Mouse (Mus musculus) forebrain, postnatal 0 days (tissue): ENCODE measurements around the gene Gm3045. TPM values are rescaled to one million over a fixed set of nuclear protein-coding genes. Genes with fewer than 3 reads are reported as not detected.

Source experiments
- ATAC-seq: fragments of 200-750 bp; cut with Nextera tagmentation; 2 replicates; pipeline ENCODE4 v1.8.0; 2017; ENCODE audit warnings: mild to moderate bottlenecking, moderate library complexity
- DNase-seq: peaks from one replicate; pipeline ENCODE4 v3.0.0-alpha.2; 2015
- H3K27ac ChIP-seq: fragments of 300-500 bp; sonication (generic); 2 replicates; pipeline ENCODE4 v1.5.1; 2014; ENCODE audit warnings: low read depth, mild to moderate bottlenecking, antibody characterized with exemption, low read length, moderate library complexity, mixed read lengths
- H3K27me3 ChIP-seq: fragments of 300-500 bp; sonication (generic); 2 replicates; pipeline ENCODE4 v1.6.1; 2014; ENCODE audit warnings: mild to moderate bottlenecking, low read length, mixed read lengths; ENCODE audit not compliant: insufficient read depth
- H3K36me3 ChIP-seq: fragments of 300-500 bp; sonication (generic); 2 replicates; pipeline ENCODE4 v1.6.1; 2014; ENCODE audit warnings: mild to moderate bottlenecking, moderate library complexity; ENCODE audit not compliant: insufficient read depth
- H3K4me1 ChIP-seq: fragments of 300-500 bp; sonication (generic); 2 replicates; pipeline ENCODE4 v1.6.1; 2014; ENCODE audit warnings: antibody characterized with exemption; ENCODE audit not compliant: insufficient read depth
- H3K4me2 ChIP-seq: fragments of 300-500 bp; sonication (generic); 2 replicates; pipeline ENCODE4 v1.6.1; 2014; ENCODE audit warnings: low read depth, mild to moderate bottlenecking, moderate library complexity
- H3K4me3 ChIP-seq: fragments of 300-500 bp; sonication (generic); 2 replicates; pipeline ENCODE4 v1.5.1; 2014; ENCODE audit warnings: low read depth, low read length, mixed read lengths
- H3K9ac ChIP-seq: fragments of 300-500 bp; sonication (generic); 2 replicates; pipeline ENCODE4 v1.6.1; 2014; ENCODE audit warnings: mild to moderate bottlenecking
- H3K9me3 ChIP-seq: fragments of 300-500 bp; sonication (generic); 2 replicates; pipeline ENCODE4 v1.6.1; 2016; ENCODE audit warnings: low read length
- CTCF ChIP-seq: sonication (generic); IDR thresholded peaks from 2 replicates; pipeline ENCODE4 v1.5.1; 2016; ENCODE audit warnings: antibody characterized with exemption, control low read depth, low read depth
- WGBS: fragments of 180-500 bp; shearing (Covaris S2); extraction: QIAGEN DNeasy Blood & Tissue Kit; methylation state at CpG from one replicate; pipeline ENCODE4 v1.1.7; 2014; 5-methylcytosine and 5-hydroxymethylcytosine counted together
- polyA plus RNA-seq: library from polyadenylated mRNA; unstranded; fragments of >200 nt; fragmentation: Nextera tagmentation; extraction: Ambion mirVana; gene quantifications from 2 replicates; pipeline ENCODE4 v1.2.1, GENCODE M21; 2015
- total RNA-seq: library from RNA; depleted of rRNA; stranded (reverse); fragments of >200 nt; gene quantifications from 2 replicates; pipeline ENCODE4 v1.2.3, GENCODE M21; 2014

Gm3045 gene
- total and polyA plus RNA-seq, 2 experiments from 2014 or later = not detected

DNA sequence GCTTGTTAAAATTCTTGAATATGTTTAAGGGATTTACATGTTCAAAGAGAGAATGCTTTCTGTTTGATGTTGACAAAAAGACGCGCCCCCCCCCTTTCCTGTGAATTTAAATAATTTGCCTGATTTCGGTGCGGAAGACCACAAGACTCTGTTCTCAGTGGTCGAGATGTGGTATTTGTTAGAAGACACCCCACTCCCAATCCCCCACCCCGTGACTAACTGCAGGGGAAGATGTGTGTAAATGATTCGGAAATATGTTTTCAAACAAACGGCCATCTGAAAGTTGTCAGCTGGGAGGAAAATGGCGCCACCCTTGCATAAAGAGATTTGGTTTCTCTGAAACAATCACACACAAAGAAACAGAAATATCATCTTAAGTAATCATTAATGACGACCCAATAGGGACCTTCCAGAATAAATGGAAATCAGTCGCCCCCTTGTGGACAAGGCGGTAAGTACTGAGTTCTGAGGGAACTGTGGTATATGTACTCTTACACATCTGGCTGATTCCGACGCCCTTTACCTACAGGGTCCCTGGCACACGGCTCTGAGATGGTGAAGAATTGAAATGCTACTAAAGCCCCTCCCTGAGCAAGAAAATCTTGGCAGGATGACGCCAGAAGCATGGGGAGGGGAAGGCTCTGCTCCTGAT, 4.2 kb upstream of the Gm3045 start:
- Histone ChIP-seq H3K9ac (no peak overlapping the region), H3K4me2 (peak overlapping the region; percentile 18)

DNA sequence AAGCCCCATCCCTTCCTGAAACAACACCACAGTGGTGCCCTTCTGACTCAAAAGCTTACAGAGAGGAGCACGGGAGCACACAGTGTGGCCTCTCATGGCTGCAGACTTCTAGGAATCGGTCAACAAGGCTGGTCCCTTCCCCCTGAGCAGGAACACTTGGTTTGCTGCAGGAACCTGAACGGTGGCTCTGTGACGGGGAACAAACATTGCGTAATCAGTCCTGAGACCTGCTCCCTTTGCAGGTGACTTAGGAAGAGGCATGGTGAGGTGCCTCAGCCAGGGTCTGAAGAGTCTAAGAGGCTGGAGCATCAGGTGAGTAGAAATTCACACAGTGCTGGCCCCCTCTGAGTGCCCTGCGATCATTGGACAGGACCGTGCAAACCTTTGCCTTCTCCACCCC, 463 bp upstream of the Gm3045 start:
- no peaks in the 10 kb centered on the region; the same call in 1 of the 2 replicates for H3K4me1 ChIP-seq
- ATAC-seq = no peak
- no peaks in the 10 kb centered on the region for H3K36me3 ChIP-seq
- no peak overlapping the region for H3K9ac ChIP-seq
- no peak overlapping the region for H3K27ac ChIP-seq
- no peaks in the 10 kb centered on the region for H3K9me3 ChIP-seq
- no peak for TF ChIP-seq CTCF
- no peak overlapping the region for H3K4me2 ChIP-seq
- H3K27me3 ChIP-seq = no peaks in the 10 kb centered on the region
- DNase-seq = no peak
- WGBS = 85% methylated on average over 7 of the region's 7 CpGs
- no peak overlapping the region for H3K4me3 ChIP-seq

More for the DNA sequence above, 4.2 kb upstream of the Gm3045 start:
- DNase-seq = peak; percentile 90
- Histone ChIP-seq H3K36me3 (no peaks in the 10 kb centered on the region), H3K27me3 (no peaks in the 10 kb centered on the region), H3K4me1 (no peaks in the 10 kb centered on the region; the same call in 1 of the 2 replicates), H3K4me3 (no peak overlapping the region), H3K9me3 (no peaks in the 10 kb centered on the region), H3K27ac (no peak overlapping the region)
- 19% methylated on average over 16 of the region's 16 CpGs for WGBS
- peak; percentile 89 for TF ChIP-seq CTCF
- ATAC-seq = peak; percentile 85

DNA sequence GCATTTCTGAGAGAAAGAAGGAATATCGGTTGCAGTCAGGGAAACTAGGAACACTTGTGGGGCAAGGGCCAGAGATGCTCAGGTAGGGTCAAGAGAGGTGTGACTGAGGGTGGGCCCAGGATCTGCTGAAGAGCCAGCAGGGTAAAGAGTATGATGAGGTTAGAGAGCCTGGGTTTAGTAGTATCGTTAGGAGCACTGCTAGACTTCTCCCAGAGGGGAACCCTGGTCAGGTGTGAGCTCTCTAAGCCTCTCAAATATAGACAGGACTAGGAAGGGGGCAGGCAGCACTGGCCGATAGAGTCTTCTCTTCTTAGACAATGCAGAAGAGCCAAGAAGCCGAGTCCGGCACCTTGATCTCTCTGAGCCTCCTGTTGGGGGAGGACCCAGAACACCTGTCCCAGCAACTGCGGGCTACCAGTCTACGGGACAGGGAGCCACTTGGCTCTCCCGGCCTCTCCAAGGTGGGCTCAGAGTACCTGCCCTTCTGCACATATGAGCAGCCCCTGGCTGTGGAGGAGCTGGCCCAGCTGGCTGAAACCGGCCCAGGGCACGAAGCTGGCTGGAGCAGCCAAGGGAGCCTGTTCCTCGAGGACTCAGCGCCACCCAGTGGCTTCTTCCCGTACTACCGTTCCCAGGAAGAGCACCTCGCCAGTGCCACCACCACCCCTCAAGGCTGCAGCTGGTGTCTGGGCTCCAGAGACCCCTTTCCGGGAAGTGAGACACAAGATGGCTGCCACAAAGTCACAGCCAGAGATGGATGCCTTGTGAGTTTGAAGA, 2.5 kb downstream of the Gm3045 start:
- no peak overlapping the region for H3K27ac ChIP-seq
- H3K9me3 ChIP-seq = no peaks in the 10 kb centered on the region
- no peaks in the 10 kb centered on the region for H3K27me3 ChIP-seq
- no peaks in the 10 kb centered on the region for H3K4me1 ChIP-seq
- H3K9ac ChIP-seq = no peak overlapping the region
- TF ChIP-seq CTCF = peak; percentile 95
- ATAC-seq (peak; percentile 89), DNase-seq (peak; percentile 87)
- H3K36me3 ChIP-seq = no peaks in the 10 kb centered on the region
- no peak overlapping the region for H3K4me2 ChIP-seq
- WGBS = 27% methylated on average over 16 of the region's 16 CpGs
- H3K4me3 ChIP-seq = no peak overlapping the region

DNA sequence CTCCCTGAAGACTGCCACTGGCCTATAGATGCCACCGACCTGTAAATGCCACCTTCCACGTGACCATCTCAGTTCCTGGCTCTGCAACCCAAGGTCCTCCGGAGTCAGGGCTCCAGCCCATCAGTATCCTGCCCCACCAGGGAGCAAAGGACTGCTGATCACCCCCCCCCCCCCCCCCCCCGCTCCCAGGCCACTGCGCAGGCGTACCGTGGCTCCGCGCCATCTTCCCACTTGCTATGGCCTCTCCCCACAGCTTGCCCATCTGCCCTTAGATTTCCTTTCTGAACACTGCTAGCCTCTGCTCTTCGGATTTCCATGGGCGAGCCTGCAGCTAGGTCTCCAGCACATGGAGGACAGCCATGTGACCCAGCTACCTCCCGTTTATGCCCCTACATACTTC, 6.1 kb downstream of the Gm3045 start:
- Histone ChIP-seq H3K4me3 (no peak overlapping the region), H3K4me1 (no peaks in the 10 kb centered on the region), H3K36me3 (no peaks in the 10 kb centered on the region), H3K9me3 (no peaks in the 10 kb centered on the region), H3K9ac (no peak overlapping the region), H3K27ac (no peak overlapping the region), H3K27me3 (peaks cover 8% of the 10 kb centered on the region; the same call in 1 of the 2 replicates), H3K4me2 (no peak overlapping the region)
- WGBS = 91% methylated on average over 9 of the region's 12 CpGs
- no peak for TF ChIP-seq CTCF
- DNase-seq = no peak
- no peak for ATAC-seq

DNA sequence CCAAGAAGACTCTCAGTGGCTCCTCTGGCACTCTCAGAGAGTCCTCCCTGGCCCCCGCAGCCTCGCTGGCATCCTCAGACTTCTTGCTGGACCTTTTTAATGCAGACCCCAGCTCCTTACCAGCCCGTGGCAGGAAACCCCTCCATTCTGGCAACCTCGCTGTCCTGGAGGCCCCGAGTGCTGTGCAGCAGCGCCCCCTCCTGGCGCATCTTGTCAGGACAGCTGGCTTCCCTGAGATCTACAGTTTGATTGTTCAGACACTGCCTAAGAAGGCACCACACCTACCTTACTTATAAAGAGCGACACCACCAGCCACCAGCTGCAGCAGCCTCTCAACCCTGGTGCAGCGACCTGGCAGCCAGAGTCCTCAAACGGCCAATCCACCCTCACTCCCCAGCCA, 7.1 kb downstream of the Gm3045 start:
- H3K4me3 ChIP-seq = no peak overlapping the region
- ATAC-seq = peak; percentile 62; the same call in 1 of the 2 replicates
- peak; percentile 87 for TF ChIP-seq CTCF
- no peak overlapping the region for H3K27ac ChIP-seq
- no peak overlapping the region for H3K9ac ChIP-seq
- H3K9me3 ChIP-seq = no peaks in the 10 kb centered on the region
- H3K4me1 ChIP-seq = no peaks in the 10 kb centered on the region
- H3K36me3 ChIP-seq = no peaks in the 10 kb centered on the region
- no peak overlapping the region for H3K4me2 ChIP-seq
- H3K27me3 ChIP-seq = peaks cover 17% of the 10 kb centered on the region; the same call in 1 of the 2 replicates
- 12% methylated on average over 10 of the region's 10 CpGs for WGBS
- DNase-seq = peak; percentile 86

DNA sequence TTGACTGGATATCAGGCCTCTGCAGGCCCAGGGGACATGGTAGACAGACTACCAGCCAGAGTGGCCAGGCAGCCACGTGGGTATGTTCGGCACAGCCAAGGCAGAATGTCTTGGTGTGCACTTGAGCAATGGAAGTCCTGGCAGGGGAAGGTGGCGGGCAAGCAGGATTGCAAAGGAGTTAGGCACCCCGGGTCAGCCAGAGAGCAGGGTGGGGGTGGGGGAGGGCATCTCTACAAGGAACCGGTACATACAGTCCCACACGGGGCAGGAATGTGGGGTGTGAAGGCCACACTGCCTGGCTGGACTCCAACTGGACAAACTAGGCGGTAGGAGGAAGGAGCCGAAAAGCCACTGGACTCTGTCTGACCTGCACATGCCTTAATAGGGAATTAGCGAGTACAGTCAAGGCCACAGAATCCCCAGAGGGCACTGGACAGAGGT, 7.9 kb downstream of the Gm3045 start:
- Histone ChIP-seq H3K4me1 (no peaks in the 10 kb centered on the region), H3K4me3 (no peak overlapping the region), H3K27me3 (peaks cover 25% of the 10 kb centered on the region; the same call in 1 of the 2 replicates), H3K9me3 (no peaks in the 10 kb centered on the region), H3K36me3 (no peaks in the 10 kb centered on the region), H3K27ac (no peak overlapping the region), H3K4me2 (no peak overlapping the region), H3K9ac (no peak overlapping the region)
- DNase-seq (no peak), ATAC-seq (no peak)
- WGBS = 80% methylated on average over 9 of the region's 9 CpGs
- no peak for TF ChIP-seq CTCF
